In the genomic region with DNA sequence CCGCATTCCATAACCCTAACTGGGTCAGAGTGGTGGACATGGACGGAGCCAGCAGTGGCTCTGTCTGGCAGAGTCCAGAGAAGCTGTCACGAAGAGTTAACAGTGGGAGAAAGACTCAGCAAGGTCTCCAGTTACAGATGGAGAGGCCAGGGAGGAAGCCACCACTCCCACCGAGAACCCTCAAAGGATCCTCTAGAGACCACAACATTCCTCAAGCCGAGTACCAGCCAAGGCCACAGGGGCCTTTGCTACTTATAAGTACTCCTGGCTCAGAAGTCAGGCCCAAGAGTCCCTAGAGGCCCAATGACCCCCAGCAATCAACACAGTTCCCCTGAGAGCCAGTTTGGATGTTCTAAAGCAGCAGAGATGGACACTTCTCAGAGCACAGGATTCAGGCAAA, we compare ENCODE assay signal across 22 mouse cellular contexts. TPM values are rescaled to one million over a fixed set of nuclear protein-coding genes. Genes with fewer than 3 reads are reported as not detected.
A peak's percentile ranks its signal among the peaks of the same experiment; 100 is the strongest.
DNase-seq lines count a peak whose midpoint lies in the region; ATAC-seq lines count a peak whose summit lies in the region.
"Had no signal": no experiment of that assay in that cellular context is flagged by ENCODE, and none has a peak within 500 bp of the region (broad histone marks: within the 10 kb centered on the region; RNA-seq: fewer than 3 reads in every experiment).

No protein-coding gene starts in this region.

- H3K4me3 ChIP-seq in heart, embryonic 12.5 days: no peak overlapping the region
- H3K4me3 ChIP-seq in kidney, embryonic 15.5 days (replicated peaks): no peak overlapping the region
- H3K4me3 ChIP-seq in neural tube, embryonic 12.5 days: no peak overlapping the region
- no peak overlapping the region for H3K4me3 ChIP-seq in neural tube, embryonic 15.5 days (replicated peaks)
- H3K4me3 ChIP-seq: hindbrain, embryonic 15.5 days had no signal

- H3K9ac ChIP-seq in heart, embryonic 12.5 days: peak overlapping the region; percentile 40; the same call in 1 of the 2 replicates
- H3K9ac ChIP-seq in kidney, embryonic 15.5 days: peak overlapping the region; percentile 21; the same call in 1 of the 2 replicates
- no peak overlapping the region for H3K9ac ChIP-seq in neural tube, embryonic 12.5 days
- no peak overlapping the region for H3K9ac ChIP-seq in neural tube, embryonic 15.5 days (replicated peaks)
- H3K9ac ChIP-seq: hindbrain, embryonic 15.5 days; liver, postnatal 0 days had no signal

- peak overlapping the region; percentile 58 for H3K27ac ChIP-seq in heart, embryonic 12.5 days (ENCODE audit: poor library complexity, severe bottlenecking)
- H3K27ac ChIP-seq in kidney, embryonic 15.5 days: peak overlapping the region; percentile 67
- no peak overlapping the region for H3K27ac ChIP-seq in neural tube, embryonic 12.5 days
- H3K27ac ChIP-seq in neural tube, embryonic 15.5 days (replicated peaks): no peak overlapping the region
- H3K27ac ChIP-seq: hindbrain, embryonic 15.5 days had no signal

- no peak for ATAC-seq in heart, embryonic 12.5 days (ENCODE audit: insufficient number of reproducible peaks, low FRiP score)
- ATAC-seq in kidney, embryonic 15.5 days (replicated peaks; ENCODE audit: low FRiP score): no peak
- ATAC-seq in neural tube, embryonic 12.5 days (ENCODE audit: low FRiP score, low read depth): no peak
- no peak for ATAC-seq in neural tube, embryonic 15.5 days (ENCODE audit: low FRiP score)
- ATAC-seq: forebrain, embryonic 16.5 days; intestine, embryonic 16.5 days; liver, postnatal 0 days had no signal

- H3K36me3 ChIP-seq in heart, embryonic 12.5 days: peaks cover 6% of the 10 kb centered on the region; the same call in 1 of the 2 replicates
- H3K36me3 ChIP-seq in kidney, embryonic 15.5 days: no peaks in the 10 kb centered on the region
- H3K36me3 ChIP-seq in neural tube, embryonic 12.5 days: no peaks in the 10 kb centered on the region
- no peaks in the 10 kb centered on the region for H3K36me3 ChIP-seq in neural tube, embryonic 15.5 days
- H3K36me3 ChIP-seq: hindbrain, embryonic 15.5 days had no signal

- WGBS in heart, embryonic 12.5 days: 39% methylated on average over 5 of the region's 5 CpGs
- WGBS in kidney, embryonic 15.5 days: 35% methylated on average over 5 of the region's 5 CpGs
- WGBS in neural tube, embryonic 12.5 days: 61% methylated on average over 5 of the region's 5 CpGs
- WGBS in neural tube, embryonic 15.5 days: 64% methylated on average over 5 of the region's 5 CpGs

- no peak for DNase-seq in heart, adult 9 months (ENCODE audit: low spot score in 2 of 2)
- DNase-seq in kidney, postnatal 14 days: no peak
- no peak for DNase-seq in ovary, postnatal 14 days (ENCODE audit: low spot score)
- no peak for DNase-seq in gastrocnemius, postnatal 14 days
- DNase-seq: cerebellum, adult 9-10 months; heart, postnatal 4 days; liver, postnatal 0 days; lung, postnatal 36 days; thymus, postnatal 14 days had no signal

- peaks cover 88% of the 10 kb centered on the region for H3K4me1 ChIP-seq in heart, embryonic 12.5 days (replicated peaks)
- H3K4me1 ChIP-seq in kidney, embryonic 15.5 days: peaks cover 97% of the 10 kb centered on the region
- H3K4me1 ChIP-seq in neural tube, embryonic 12.5 days: peaks cover 52% of the 10 kb centered on the region
- peaks cover 70% of the 10 kb centered on the region for H3K4me1 ChIP-seq in neural tube, embryonic 15.5 days

- intact Hi-C loops in gastrocnemius, postnatal 14 days (cut with DNase I; ENCODE audit: low total_unique reads): no loop called here

- 0 out of 2 replicates have a peak, but pooled peaks cover 6% of the 10 kb centered on the region for H3K27me3 ChIP-seq in heart, embryonic 12.5 days (replicated peaks)
- H3K27me3 ChIP-seq in kidney, embryonic 15.5 days: peaks cover 26% of the 10 kb centered on the region
- peaks cover 35% of the 10 kb centered on the region for H3K27me3 ChIP-seq in neural tube, embryonic 12.5 days (replicated peaks)
- H3K27me3 ChIP-seq in neural tube, embryonic 15.5 days (replicated peaks): 0 out of 2 replicates have a peak, but pooled peaks cover 3% of the 10 kb centered on the region
- H3K27me3 ChIP-seq: hindbrain, embryonic 15.5 days had no signal

- no peaks in the 10 kb centered on the region for H3K9me3 ChIP-seq in heart, embryonic 12.5 days (replicated peaks)
- no peaks in the 10 kb centered on the region for H3K9me3 ChIP-seq in kidney, embryonic 15.5 days (replicated peaks)
- H3K9me3 ChIP-seq in neural tube, embryonic 12.5 days: no peaks in the 10 kb centered on the region
- H3K9me3 ChIP-seq in neural tube, embryonic 15.5 days (replicated peaks): no peaks in the 10 kb centered on the region
- H3K9me3 ChIP-seq: hindbrain, embryonic 15.5 days had no signal

- H3K4me2 ChIP-seq in heart, embryonic 12.5 days: peak overlapping the region; percentile 77
- H3K4me2 ChIP-seq in kidney, embryonic 15.5 days: no peak overlapping the region
- 0 out of 2 replicates have a peak overlapping the region, but pooled peaks have one; percentile 17 for H3K4me2 ChIP-seq in neural tube, embryonic 12.5 days (replicated peaks)
- H3K4me2 ChIP-seq in neural tube, embryonic 15.5 days: no peak overlapping the region
- H3K4me2 ChIP-seq: hindbrain, embryonic 15.5 days had no signal

RNA-seq across cellular contexts. Expression of a gene that starts 4.3 kb away (rescaled TPM):
- 13.5 and 16.3 TPM in 2 replicates for polyA plus RNA-seq in heart, embryonic 12.5 days (2016; fragmentation: Nextera tagmentation; extraction: Ambion mirVana)
- polyA plus RNA-seq in kidney, embryonic 15.5 days (2015; fragmentation: Nextera tagmentation; extraction: Ambion mirVana): 2.8 and 3.4 TPM in 2 replicates
- 13.0 and 15.2 TPM in 2 replicates for polyA plus RNA-seq in neural tube, embryonic 12.5 days (2016; fragmentation: Nextera tagmentation; extraction: Ambion mirVana)
- polyA plus RNA-seq in neural tube, embryonic 15.5 days (2015; fragmentation: Nextera tagmentation; extraction: Ambion mirVana): 10.1 and 10.9 TPM in 2 replicates
- 1 to 10 TPM; 3.2 to 3.4 TPM for total RNA-seq in gastrocnemius, postnatal 14 days (2021)
- total RNA-seq: liver, adult 2 months had no signal

RNA-seq across cellular contexts. Expression of a gene that starts 25.2 kb away (rescaled TPM):
- 0.45 and 0.54 TPM in 2 replicates for polyA plus RNA-seq in heart, embryonic 12.5 days (2016; fragmentation: Nextera tagmentation; extraction: Ambion mirVana)
- polyA plus RNA-seq in kidney, embryonic 15.5 days (2015; fragmentation: Nextera tagmentation; extraction: Ambion mirVana): not detected in 2 replicates
- 0.38 and 0.51 TPM in 2 replicates for polyA plus RNA-seq in neural tube, embryonic 12.5 days (2016; fragmentation: Nextera tagmentation; extraction: Ambion mirVana)
- polyA plus RNA-seq in neural tube, embryonic 15.5 days (2015; fragmentation: Nextera tagmentation; extraction: Ambion mirVana): 0.67 and 0.84 TPM in 2 replicates
- total RNA-seq in gastrocnemius, postnatal 14 days (2021): not detected
- total RNA-seq: CH12.LX; common myeloid progenitor, adult 5-6 weeks; liver, adult 2 months; MEL had no signal
- polyA plus RNA-seq: embryonic facial prominence, embryonic 11.5 days; intestine, embryonic 16.5 days; large intestine, adult 2 months; liver, adult 2 months had no signal

Comparison
In these comparisons a context has a peak if more than half of its experiments do, and no peak if none do; other contexts are left out.
1. H3K4me2 ChIP-seq: peak in heart, embryonic 12.5 days (single experiment) and neural tube, embryonic 12.5 days (single experiment); none in kidney, embryonic 15.5 days (single experiment) and neural tube, embryonic 15.5 days (single experiment).
2. H3K27ac ChIP-seq: peak in heart, embryonic 12.5 days (single experiment) and kidney, embryonic 15.5 days (single experiment); none in neural tube, embryonic 12.5 days (single experiment) and neural tube, embryonic 15.5 days (single experiment).
3. H3K9ac ChIP-seq: peak in heart, embryonic 12.5 days (single experiment) and kidney, embryonic 15.5 days (single experiment); none in neural tube, embryonic 12.5 days (single experiment) and neural tube, embryonic 15.5 days (single experiment).